Mouse (Mus musculus) cerebellum, postnatal 14 days (tissue): ENCODE measurements around the gene Zfp654.

ENCODE experiments used
- DNase-seq, 2 experiments: peaks; one replicate each; pipeline ENCODE4 v3.0.0; 2021; ENCODE audit warnings: mixed read lengths in 2 of 2

The Zfp654 gene

DNA sequence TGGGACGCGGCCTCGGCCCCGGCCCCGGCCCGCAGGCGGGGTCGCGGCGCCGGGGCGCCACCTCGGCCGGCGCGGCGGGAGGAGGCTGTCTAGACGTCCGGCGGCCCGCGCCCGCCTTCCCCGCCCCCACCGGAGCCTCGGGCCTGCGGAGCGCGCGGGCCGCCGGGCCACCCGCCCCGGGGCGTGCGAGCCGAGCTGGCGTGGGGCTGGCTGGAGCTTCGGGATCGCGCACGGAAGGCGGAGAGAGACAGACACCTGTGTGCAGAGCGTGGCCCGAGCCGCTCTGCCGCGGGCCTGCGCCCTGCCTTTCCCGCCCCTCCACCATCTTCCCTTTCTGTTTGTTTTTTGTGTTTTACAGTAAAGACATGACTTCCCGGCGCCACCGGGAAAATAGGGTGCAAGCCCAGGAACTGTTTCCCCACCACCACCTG is 1.0 kb upstream of the Zfp654 start:
- DNase-seq: peak; percentile 65 to 70

DNA sequence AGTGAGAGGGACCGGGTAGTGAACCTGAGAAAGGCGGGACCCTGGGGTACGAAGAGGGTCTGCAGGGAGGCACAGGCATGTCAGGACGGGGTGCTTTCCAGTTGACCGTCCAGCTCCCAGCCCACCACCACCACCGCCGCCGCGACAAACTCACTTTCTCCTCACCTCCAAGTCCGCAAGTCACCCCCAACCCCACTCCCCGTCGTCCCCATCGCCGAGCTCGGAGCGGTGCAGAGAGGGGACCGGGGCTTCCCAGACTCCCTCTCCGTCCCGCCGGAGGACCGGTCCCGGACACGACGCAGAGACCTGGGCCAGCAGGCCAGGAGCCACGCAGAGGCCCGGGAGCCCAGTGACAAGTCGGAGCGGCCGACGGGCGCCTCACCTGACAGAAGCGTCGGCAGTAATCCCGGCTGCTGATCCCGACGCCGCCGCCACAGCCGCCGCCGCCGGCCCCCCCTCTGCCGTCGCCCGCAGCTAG is 328 bp downstream of the Zfp654 start:
- DNase-seq: no peak

DNA sequence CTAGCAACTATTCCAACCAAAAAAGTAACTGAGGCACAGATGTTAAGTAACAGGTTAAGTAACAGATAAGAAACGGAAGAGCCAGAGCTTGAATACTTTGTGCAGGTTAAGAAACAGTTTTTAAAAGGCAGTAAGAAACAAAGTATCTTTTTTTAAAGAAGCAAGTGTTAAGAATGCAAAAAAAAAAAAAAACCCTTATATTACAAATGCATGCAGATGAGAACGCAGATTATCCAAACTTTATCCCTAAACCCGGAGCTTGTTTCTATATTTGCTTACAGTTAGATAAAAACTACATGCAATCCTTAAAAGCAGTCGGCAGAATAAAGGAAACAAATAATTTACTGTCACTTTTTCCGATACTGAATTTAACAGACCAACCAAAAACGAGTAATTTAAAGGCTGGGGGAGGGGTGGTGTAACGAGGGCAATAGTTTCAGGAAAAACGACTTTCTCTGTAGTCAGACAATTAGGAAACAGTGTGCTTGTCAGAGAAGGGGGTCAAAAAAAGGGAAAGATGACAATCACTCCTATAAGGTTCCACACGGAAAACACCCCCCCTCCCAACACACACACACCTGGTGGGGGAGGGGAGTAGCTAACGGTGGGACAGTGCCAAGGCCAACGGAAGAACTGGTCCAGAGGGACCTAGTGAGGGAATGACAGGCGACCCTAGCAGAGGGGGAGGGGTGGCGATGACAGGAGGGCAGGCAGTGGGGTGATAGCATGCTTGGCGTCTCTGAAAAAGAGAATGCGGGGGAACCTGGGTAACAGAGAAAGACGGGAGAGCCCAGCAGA is 966 bp downstream of the Zfp654 start:
- DNase-seq: peak; percentile 65 to 81

DNA sequence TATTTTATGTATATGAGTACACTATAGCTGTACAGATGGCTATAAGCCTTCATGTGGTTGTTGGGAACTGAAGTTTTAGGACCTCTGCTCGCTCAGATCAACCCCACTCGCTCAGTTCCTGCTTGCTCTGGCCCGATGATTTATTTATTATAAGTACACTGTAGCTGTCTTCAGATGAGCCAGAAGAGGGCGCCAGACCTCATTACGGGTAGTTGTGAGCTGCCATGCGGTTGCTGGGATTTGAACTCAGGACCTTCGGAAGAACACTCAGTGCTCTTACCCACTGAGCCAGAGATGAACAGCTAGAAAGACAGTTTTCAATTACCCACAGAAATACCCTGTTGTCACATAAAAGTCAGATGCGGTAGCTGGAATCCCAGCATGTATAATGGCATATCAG is 5.5 kb downstream of the Zfp654 start:
- peak in 1 of 2 experiments; percentile 13 for DNase-seq

DNA sequence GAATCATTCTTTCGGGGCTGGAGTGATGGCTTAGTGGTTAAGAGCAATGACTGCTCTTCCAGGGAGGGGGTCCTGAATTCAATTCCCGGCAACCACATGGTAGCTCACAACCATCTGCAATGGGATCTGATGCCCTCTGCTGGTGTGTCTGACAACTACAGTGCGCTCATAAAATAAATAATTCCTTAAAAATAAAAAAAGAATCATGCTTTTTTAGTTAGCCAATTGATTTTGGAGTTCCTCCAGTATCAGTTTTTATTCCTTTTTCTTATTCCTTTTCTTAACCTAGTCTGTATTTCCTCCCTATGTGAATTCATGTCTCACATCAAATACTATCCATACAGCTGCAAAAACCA is 9.1 kb downstream of the Zfp654 start:
- DNase-seq: no peak

DNA sequence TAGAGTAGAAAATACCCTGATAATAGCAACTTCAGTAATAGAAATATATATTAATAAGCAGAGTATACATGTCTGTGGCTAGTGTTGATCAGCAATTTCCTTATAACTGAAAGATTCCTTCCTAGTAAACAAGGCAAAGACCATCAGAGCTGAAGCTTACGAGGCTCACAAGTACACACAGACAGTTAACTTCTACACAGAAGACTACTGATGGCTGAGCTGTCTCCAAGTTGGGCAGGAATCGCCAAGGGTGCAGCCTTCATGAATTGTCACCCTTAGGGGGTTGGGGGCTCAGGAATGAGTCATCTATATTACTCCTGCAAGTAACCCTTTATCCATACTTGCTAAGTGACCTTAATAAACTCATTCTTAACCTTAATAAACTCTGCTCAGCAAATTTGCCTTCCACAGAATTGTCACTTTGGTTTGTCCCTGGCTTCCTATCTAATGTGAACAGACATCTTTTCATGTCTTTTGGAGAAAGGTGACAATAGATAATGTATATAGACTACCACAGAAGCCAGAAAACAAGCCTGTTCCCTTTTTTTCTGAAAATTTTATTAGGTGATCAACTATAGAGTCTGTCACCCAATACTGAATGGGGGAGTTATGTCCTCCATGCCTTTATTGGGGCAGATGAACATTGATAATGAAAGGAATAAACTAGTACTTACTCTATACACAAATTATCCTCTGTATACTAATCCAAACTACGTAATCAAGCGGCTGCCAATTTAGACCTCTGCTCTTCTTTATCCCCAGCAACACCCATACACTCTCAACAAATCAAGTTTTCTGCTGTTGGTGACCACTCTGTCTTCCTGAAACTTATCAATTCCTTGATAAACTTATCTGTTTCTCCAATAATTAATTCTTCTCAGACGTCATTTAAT is 9.7 kb downstream of the Zfp654 start:
- DNase-seq: no peak

DNA sequence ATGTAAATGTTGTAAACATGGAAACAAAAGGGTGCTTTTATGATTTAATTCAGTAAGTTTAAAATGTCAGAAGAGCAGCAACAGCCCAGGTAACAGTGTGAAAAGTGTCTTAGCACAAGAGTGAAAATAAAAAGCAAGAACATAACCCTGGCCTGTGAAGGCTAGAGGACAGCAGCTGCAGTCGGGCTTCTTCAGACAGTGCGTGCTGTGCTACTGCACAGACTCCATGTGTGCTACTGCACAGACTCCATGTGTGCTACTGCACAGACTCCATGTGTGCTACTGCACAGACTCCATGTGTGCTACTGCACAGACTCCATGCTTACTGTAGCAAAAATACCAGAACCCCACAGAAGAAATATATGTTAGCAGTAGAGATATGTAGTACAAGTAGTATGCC is 14.7 kb downstream of the Zfp654 start:
- DNase-seq: no peak

DNA sequence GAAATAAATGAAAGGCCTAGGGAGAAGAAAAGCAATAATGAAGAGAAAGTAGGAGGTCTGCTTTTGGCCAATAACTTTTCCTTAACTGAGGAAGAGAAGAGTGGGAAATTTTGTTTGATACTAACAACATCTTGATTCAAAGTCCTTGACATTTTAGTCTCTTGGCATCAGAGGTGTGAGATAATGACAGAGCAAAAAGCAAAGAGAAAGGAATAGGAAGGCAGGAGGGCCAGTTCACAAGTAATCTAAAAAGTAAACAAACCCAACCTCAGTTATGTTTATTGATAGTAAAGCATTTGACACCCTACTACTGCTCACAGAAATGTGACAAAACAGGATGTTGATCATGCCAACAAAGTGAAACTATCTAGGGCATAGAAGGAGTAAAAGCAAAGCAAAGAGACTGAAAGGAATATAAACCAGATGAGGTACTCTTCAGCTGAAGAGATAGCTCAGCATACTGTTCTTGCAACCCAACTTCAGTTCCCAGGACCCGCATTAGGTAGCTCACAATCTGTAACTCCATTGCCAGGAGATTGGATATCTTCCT is 15.4 kb downstream of the Zfp654 start:
- no peak for DNase-seq

DNA sequence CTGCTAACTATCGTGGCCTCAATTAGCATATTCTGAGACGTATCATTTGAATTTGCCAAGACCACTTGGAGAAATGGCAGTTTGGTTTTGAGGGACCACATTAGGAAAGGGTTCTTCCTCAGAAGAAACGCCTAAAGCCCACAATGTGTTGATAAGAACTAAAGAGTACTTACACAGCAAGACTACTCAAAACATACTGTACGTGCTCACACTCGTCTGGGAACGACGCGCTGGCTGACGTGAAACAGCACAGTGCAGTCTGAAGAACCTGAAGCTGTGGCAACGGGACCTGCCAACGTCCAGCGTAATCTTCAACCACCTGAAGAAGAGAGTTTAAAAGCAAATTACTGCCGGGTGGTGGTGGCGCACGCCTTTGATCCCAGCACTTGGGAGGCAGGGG is 21.2 kb downstream of the Zfp654 start:
- DNase-seq: no peak

DNA sequence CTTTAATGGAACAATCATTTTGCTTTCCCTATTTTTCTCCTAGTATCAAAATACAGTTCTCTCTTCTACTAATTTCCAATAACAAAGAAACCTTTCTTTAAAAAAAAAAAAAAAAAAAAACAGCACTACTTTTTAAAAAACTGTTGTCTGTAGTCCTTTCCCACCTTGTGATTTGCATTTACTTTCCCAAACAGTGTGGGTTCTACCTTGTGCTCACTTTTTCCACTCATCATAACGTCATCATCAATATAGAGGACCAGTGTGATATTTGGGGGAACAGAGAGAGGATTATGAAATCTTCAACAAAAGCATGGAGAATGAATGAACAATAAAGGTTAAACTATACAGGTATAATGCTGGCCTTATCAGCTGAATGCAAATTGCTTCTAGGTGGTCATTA is 27.0 kb downstream of the Zfp654 start:
- no peak for DNase-seq

DNA sequence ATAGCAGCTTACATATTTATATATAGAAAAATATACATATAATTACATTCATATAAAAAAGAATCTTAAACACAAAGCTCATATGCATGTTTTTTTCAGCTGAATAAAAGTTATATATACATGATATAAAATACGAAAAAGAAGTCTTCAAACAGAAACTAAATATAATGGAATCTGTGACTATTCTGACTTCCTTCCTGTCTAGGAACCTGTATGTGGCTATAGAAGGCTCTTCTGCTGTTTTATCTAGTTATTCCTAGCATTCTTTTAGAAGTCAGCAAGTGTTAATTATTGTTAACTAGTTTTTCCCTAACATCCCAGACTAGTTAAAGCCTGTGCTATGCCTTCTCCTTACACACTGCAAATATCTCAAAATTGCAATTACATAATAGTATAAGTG is 27.6 kb downstream of the Zfp654 start:
- DNase-seq: no peak

DNA sequence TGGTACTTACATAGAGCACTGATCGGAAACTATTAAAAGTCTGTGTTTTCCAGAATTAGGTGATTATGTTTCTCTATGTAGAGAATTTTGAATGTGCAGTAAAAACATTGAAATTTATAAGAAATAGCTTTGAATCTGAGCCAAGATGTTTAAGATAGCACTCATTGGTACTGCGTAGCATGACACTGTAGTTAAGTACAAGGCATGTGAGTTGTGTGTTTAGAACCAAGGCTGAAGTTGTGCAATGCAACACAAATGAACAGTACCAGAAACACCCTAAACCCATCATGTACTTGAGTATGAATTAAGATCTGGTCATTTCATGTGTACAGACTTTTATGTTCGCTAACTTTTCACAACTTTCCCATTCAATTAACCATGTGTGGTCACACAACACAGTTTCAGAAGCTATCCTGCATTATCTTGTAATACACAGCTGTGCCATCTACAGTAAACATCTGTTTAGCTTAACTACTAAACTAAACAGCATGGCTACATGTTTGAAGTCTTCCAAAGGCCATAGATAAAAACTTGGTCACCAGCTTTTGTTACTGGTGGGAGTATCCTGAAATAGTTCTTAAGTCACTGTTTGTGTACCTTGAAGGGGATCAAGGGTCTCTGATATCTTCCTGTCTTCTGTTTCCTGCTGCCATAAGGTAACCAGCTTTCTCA is 34.2 kb downstream of the Zfp654 start:
- DNase-seq: no peak

DNA sequence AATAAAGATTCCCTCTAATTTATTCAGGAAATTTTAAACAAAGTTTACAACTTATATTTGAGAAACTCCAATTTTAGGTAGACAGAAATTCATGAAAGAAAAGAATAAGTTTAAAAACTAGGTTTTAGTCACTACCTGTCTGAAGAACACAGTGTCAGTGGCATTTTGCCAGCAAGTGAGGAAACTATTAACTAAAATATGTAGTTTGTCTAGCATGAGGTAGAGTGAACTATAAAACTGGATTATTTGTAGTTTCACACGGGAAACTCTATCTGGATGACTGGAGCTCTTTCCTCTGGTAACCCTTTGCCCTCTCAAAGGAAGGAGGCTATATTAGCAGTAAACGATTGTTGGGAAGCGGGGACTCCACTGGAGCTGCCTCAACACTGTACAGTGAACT is 48.4 kb downstream of the Zfp654 start:
- peak in 1 of 2 experiments; percentile 8 for DNase-seq

DNA sequence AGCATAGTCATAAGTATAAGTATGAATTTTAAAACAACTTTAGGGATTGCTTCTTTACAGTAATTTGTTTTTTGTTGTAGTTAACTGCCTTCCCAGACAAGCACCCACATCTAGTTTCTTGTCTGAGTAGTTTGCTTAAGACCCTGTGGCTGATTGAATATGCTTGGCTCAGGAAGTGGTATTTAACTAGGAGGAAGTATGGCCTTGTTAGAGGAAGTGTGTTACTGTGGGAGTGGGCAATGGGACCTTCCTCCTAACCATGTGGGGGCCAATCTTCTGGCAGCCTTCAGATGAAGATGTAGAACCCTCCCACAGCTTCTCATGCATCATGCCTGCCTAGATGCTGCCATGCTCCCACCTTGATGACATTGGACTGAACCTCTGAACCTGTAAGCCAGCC is 49.8 kb downstream of the Zfp654 start:
- DNase-seq: no peak

DNA sequence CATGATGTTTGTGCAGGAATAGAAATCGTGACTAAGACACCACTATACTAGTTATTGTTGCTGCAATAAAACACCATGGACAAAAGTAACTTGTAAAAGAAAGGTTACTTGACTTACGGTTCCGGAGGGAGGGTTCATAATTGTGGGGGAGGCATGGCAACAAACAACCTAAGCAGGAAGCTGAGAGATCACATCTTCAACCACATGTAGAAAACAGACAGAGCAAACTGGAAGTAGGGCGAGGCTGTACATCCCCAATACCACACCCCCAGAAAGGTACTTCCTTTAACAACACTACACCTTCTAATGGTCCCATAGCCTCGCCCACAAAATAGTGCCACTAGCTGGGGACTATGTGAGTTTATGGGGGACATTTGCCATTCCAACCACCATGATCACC is 51.1 kb downstream of the Zfp654 start:
- DNase-seq: no peak

DNA sequence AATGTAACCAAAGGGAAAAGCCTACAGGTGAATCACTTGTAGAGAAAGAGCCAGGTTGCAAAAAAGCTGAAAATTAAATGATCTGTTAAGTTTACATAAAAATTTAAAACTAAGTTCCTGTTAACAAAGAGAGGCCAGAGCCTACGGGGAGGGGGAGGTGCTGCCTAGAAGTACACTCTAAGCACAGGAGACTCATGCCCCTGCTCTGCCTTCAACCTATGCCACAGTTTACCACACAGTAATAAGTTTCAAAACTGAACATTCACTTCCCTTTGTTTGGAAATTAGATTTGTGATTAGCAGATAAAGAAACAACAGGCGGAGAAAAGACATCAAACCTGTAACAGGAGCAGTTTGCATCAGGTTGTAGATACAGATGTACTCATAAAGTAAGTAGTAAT is 56.6 kb downstream of the Zfp654 start:
- no peak for DNase-seq

DNA sequence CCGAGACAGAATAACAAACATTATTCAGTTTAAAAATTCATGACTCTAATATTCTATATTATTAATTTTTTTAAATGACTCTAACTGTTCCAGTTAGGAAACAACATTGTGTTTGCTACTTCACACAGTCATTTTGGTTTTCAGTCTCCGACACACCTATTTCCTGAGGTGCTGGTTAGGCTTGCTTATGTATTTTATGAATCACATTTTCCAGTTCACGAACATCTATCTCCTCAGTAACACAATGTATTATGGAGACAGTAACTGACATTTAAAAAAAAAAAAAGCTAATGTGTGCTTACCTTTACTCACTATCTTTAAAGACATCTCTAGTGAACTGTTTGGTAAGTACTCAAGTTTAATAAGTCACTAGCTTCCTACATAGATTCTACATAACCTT is 61.7 kb downstream of the Zfp654 start:
- DNase-seq: no peak

DNA sequence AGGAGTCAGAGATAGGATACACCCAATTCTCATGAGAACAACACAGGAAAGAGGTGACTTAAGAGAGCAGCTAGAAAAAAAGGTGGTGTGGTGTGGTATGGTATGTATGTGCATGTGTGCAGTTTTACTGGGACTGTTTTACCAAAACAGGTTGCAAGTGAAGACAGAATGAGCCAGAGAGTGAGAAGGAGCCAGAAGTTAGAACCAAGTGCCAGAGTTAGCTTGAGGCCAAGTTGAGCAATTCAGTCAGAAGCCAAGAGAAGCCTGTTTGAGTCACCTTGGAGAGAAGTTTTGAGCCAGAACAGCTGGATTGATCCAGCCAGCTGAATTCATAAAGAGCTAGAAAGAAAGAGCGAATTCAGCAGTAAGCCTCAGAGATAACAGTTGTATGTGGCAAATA is 75.9 kb downstream of the Zfp654 start:
- no peak for DNase-seq

DNA sequence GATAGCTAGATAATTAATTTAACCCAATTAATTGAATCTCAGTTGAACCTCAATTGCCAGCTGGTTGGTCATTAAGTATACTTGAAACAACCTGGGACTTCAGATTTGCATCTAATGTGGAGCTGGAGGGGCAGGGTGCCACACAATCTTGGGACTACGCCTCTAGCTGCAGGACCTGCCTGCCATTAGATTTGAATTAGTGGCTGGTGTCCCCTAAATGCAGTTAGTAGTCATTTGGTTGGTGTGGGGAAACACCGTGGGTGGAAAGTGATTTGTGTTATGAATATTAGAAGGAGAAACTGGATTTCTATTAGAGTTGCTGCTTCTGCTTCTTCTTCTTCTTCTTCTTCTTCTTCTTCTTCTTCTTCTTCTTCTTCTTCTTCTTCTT is 80.0 kb downstream of the Zfp654 start:
- peak in 1 of 2 experiments; percentile 28 for DNase-seq

DNA sequence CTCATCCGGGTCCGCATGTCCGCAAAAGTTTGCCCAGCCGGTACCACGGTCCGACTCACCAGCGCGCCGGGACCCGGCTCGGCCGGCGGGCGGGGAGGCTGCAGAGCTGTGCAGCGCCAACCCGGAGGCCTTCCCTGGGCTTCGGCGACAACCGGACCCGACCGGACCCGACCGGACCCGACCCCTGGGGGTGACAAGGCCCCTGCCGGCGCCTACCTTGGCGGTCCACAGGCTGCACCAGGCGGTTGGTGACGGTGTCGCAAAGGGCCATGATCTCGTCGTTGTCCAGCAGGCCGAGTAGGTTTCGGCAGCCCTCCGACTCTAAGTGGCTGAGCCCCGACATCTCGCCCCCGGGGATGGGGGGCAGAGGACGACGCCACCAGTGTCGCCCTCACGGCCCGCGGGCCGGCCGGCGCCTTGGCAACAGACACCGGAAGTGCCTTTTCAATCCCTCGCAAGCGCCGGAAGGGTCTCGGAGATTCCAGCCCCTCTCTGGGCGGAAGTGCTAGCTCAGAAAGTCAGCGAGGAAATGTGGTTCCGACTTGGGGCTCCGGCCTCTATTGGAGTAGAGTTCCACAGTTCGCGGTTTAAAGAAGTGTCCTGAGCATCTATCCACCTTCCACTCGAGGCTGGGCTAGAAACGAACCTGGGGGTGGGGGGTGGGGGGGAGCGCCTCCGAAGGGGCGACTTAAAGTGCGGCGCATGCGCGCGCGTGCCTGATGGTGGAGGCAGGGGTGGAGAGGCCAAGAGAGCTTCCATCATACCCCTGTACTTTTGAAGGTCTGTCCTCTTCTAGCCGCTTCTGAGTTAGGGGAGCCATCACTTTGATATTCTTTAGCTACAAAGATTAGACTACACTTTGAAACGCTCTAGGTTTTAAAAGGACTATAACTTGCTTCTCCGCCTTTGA is 80.7 kb downstream of the Zfp654 start, which contains the start of gene 4930453N24Rik:
Gene 4930453N24Rik, minus strand, starts transcription at position 641 of the 910 bp plus-strand sequence.
- peak; percentile 94 to 95 for DNase-seq

DNA sequence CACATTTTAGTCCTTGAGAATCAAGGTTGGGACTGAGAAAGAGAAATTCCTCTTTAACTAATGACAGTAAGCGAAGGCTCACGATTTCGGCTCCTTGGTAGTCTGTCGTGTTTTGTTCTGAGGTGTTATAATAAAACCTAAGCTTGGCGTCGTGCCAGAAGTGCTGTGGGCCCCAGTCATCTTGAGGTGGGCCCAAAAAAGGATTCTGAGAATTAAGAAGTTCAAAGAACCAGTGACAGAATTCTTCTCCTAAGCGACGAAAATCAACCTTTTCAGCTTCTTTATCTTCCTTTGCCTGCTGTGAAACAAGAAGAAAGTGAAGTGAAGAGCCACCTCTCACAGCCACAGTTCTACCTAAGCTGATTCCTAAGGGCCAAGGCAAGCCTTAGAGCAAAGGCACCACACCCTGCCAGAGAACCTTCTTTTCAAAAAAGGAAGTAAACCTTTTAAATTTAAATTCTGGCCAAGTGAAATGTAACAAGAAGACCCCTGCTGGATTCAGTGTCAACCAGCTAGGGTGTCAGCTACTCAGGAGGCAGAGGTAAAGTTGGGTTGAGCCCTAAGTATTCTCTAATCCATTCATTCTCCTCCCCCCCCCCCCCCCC is 84.7 kb downstream of the Zfp654 start:
- peak in 1 of 2 experiments; percentile 17 for DNase-seq
